Mouse (Mus musculus) cerebellum, adult 8-10 months (tissue): ENCODE results near the gene Stxbp5.
A peak's percentile ranks its signal among the peaks of the same experiment; 100 is the strongest.

ENCODE experiments used
- DNase-seq: peaks from one replicate; pipeline ENCODE4 v3.0.0; 2022

The Stxbp5 gene

GRCm38 (mm10) chr10:9856792-9857191 is 44.1 kb downstream of the Stxbp5 start:
- no peak for DNase-seq

DNA sequence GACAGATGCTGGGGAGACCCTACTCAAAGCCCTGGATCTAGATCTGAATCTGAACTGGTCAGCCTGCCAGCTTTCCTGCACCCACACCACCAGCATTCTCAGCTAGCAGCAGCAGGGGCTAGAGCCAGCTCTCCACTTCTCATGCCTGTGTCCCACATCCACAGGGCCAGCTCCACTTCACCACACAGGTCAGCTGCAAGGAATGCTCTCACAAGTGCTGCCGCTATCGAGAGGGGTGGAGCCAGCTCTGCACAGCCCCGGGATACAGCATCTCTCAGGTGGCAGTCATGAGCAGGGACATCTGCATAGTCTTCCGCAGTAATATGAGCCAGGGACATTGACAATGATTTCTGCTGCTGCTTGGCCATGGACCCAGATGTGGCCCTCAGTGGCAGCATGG is 54.5 kb downstream of the Stxbp5 start:
- DNase-seq: no peak

DNA sequence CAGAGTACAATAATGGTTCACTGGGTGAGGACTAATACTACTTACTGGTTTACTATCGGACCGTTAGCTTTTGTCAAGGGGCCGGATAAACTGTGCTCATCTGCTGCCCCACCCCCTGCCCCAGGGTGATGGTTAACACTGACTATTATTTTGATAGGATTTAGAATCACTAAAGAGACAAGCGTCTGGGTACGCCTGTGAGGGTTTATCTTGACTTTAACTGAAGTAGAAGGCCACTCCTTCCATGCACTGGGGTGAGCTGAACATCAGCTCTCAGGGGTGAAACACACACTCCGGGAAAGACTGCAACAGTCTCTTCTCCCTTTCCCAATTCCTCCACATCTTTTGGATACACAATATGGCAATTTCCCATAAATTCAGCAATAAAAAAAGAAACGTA is 61.5 kb downstream of the Stxbp5 start:
- no peak for DNase-seq

- DNase-seq: no peak
Measured at GRCm38 (mm10) chr10:9834986-9835385, 65.9 kb downstream of the Stxbp5 start.

DNA sequence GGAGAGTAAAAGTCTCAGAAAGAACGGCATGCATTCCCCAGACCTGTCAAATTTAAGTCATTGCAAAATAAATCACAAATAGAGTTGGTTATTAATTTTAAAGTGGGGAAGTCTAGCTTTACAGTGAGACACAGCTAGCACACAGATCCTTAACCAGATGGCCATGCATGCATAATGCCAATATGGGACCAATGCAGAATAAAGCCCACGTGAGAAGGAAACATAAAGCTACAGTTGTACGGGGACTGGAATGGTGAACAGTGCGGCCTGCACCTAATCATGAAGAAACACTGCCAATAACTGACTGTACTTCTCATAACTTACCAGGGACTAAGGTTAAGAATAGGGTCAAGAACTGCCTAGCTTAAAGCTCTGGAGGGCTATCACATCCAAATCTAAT is 67.9 kb downstream of the Stxbp5 start:
- no peak for DNase-seq

DNA sequence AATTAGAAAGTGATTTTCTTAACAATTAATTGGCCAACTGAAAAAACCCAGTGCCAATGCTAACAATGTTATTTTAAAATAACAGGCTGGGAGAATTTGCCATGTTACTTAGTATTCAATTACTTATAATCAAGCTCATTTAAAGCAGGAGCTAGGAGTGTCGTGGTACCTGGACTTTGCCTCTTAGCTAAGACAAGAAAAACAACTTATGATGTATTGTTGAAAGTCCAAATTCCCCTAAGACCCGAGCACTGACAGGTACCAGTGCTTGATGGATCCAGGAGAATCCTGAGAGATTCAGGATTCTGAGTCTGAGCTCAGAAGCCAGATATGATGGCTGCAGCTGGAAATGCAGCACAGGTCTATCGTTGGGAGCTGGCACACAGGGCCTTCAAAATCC is 71.1 kb downstream of the Stxbp5 start:
- no peak for DNase-seq

GRCm38 (mm10) chr10:9821299-9821698 is 79.6 kb downstream of the Stxbp5 start:
- DNase-seq: peak; percentile 22

DNA sequence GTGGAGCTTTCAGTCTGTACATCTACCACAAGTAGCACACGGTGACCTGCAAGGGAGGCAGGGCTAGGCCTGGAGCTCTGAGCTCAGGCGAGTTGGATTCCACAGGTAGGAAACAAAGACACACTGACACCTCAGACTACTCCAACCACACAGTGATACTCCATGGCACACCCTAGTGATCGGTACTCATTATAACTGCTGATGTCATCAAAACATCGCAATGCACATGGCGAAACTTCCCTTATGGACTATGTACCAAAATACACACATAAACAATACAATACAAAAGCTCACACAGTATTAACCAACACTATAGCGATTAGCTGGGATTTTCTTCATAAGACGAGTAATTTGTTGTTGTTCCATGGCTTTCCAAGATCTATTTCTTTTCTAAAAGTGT is 82.3 kb downstream of the Stxbp5 start:
- DNase-seq: no peak

- peak; percentile 46 for DNase-seq
Measured at GRCm38 (mm10) chr10:9813926-9814325, 87.0 kb downstream of the Stxbp5 start.

GRCm38 (mm10) chr10:9807596-9807995 is 93.3 kb downstream of the Stxbp5 start:
- DNase-seq: no peak

GRCm38 (mm10) chr10:9805341-9805740 is 95.5 kb downstream of the Stxbp5 start:
- DNase-seq: no peak

- no peak for DNase-seq
Measured at GRCm38 (mm10) chr10:9803126-9803525, 97.8 kb downstream of the Stxbp5 start.

GRCm38 (mm10) chr10:9801571-9801970 is 99.3 kb downstream of the Stxbp5 start:
- DNase-seq: no peak

DNA sequence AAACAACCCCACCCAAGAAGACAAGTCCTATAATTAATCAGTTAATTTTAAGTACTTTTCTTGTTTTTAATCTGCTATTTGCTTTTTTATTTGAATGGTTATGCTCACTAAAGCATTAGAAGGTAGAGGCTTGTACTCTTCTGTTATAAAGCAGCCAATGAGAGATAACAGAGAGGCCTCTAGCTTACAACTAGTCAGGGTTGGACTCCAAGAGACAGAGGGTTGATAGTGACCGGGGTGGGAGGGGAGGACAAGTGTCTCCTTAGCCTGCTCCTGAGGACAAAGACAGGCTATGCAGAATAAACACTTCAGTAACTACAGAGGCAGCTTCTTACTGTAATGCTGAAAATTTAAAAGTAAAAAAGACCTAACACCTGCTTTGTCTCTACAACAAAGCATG is 101.8 kb downstream of the Stxbp5 start:
- no peak for DNase-seq

GRCm38 (mm10) chr10:9796429-9796828 is 104.5 kb downstream of the Stxbp5 start:
- DNase-seq: no peak

DNA sequence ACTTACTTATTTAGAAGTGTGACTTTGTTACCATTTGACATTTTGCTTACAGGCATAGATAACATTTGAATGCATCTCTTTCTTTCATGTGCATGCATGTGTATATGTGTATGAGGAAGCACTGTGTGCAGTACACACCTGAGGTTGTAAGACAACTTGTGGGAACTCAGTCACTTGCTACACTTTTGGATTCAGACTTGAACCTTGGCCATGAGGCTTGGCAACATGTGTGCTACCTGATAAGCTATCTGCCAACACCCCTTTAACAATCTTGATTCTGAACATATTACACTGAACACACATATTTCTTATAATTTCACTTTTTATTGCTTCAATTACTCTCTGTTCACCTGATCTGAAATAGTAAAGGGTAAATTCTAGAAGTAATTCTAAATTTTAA is 106.5 kb downstream of the Stxbp5 start:
- no peak for DNase-seq

DNA sequence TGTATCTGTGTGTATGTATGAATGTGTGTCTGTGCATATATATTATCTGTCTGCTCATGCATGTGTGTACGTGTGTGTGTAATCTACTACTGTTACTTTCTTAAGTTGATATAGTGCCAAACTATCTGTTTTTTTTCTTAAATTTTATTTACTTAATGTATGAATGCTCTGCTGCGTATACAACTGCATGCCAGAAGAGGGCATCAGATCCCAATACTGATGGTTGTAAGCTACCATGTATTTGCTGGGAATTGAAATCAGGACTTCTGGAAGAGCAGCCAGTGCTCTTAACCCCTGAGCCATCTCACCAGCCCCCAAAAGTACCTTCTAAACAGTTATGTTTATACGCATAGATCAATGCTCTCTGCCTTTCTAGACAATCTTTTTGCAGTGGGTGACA is 109.9 kb downstream of the Stxbp5 start:
- DNase-seq: no peak

GRCm38 (mm10) chr10:9786461-9786860 is 114.4 kb downstream of the Stxbp5 start:
- no peak for DNase-seq

GRCm38 (mm10) chr10:9785651-9786050 is 115.2 kb downstream of the Stxbp5 start:
- no peak for DNase-seq

DNA sequence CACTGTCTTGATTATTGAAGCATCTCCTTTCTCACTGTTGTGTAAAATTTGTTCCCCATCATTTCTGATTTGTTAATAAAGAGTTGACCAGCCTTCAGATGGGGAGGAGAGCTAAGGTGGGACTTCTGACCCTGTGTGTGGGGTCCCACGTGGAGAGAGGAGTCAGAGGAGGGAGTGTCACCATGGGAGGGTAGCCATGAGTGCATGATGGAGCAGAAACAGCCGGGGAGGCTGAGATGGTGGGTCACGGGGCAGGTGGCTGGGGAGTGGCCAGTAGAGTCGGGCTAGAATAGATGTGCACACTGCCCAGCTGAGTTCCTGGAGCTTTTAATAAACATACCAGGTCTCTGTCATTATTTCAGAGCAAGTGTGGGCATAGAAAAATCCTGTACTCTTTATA is 121.0 kb downstream of the Stxbp5 start:
- no peak for DNase-seq

DNA sequence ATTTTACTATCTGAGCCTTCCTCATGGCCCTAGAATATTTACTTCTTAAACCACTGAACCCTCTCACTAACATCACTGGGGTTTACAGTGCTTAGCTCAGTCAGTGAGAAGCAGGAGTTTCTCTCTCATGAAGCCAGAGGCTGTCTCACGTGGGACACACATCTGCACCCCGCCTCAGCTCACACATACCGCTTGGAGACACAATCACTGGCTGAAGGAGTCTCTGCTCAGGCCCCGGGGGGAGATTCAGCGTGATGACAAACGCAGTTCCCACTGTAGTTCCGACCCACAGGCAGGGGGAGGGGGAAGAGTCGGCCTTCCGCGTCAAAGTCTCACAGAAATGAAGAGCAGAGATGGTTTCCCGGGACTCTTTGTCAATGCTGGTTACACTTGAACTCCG is 130.6 kb downstream of the Stxbp5 start:
- no peak for DNase-seq

- no peak for DNase-seq
Measured at GRCm38 (mm10) chr10:9763831-9764230, 137.0 kb downstream of the Stxbp5 start.

- DNase-seq: no peak
Measured at GRCm38 (mm10) chr10:9760264-9760663, 140.6 kb downstream of the Stxbp5 start.

DNA sequence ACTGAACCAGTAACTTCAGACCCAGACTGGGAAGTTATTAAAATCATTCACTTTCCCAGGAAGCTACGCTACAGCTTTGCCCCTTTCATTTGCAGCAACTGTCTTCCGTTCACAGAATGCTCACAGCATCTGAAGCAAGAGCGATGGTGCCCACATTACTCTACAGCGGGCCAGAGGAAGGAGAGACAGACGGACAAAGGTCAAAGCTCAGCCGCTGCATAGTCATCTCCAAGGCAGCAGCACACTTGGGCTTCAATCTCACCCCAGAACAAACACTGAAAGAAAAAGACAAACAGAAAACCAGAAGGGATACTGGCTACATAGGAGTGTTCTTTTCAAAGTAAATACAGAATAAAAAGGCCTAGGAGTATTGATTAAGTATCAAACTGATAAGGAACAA is 144.3 kb downstream of the Stxbp5 start:
- DNase-seq: no peak

DNA sequence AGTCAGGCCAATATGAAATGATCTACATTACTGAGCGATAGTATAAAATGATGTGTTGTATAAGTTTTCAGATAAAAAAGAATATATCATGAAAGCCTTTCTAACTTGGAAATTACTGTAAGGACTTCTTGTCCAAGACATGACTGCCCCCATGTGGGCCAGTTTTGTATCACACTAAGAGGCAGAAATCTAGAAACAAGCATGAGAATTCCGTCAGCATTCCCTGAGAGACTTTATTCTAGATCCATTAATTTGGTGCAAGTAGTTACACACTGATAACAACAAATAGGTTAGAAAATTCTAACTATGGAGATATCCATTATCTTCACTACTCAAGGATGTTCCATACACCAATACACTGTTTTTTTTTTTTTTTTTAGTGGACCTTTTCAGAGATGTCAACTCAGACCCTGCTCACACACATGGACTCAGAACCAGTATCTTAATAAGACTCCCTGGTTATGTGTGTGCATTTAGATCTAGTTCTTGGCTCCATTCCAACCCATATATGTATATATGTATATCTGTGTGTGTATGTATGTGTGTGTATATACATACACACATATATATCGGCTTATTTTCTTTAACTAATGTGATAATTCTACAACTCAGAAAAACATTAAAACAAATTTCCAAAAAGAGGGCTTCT is 145.9 kb downstream of the Stxbp5 start:
- peak; percentile 34 for DNase-seq

GRCm38 (mm10) chr10:9733861-9734260 is 167.0 kb downstream of the Stxbp5 start:
- no peak for DNase-seq
